Mouse (Mus musculus): ENCODE results near the gene Pepd. TPM values are rescaled to one million over a fixed set of nuclear protein-coding genes. Genes with fewer than 3 reads are reported as not detected.
A peak's percentile ranks its signal among the peaks of the same experiment; 100 is the strongest.

Gene Pepd
- polyA plus RNA-seq, 1 experiment = 4.7 TPM

DNA sequence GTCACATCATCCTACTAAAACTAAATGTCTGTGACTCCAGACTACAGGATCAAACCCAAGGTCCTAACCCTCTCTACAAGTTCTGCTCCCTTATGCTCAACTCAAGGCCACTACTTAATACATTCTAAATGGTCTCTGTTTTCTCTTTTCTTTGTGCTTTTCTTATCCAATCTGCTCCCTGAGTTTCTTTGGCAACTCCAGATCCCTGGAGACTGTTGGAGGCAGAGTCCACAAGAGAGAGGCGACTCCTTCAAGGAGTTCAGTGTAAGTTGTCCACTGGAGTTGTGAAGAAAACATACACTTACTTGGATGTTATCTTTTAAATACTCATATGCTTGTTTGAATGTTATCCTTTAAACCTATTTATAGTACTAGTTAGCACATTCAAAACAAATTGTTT lies 142.1 kb downstream of the Pepd start:
- TF ChIP-seq GATA1 (IDR thresholded peaks at IDR 0.05; ENCODE audit: low read length) = no peak
- no peak for TF ChIP-seq TAL1 (IDR thresholded peaks at IDR 0.05; ENCODE audit: low read length)
- Histone ChIP-seq H3K27me3 (ENCODE audit: control insufficient read depth) (no peaks in the 10 kb centered on the region), H3K4me1 (ENCODE audit: control insufficient read depth) (peaks cover 35% of the 10 kb centered on the region), H3K36me3 (ENCODE audit: control insufficient read depth) (peaks cover 44% of the 10 kb centered on the region), H3K4me3 (replicated peaks) (peak overlapping the region; percentile 100), H3K9me3 (ENCODE audit: control insufficient read depth, low read length) (no peaks in the 10 kb centered on the region)

GRCm38 (mm10) chr7:35054977-35055618 lies 142.9 kb downstream of the Pepd start:
- H3K36me3 ChIP-seq (ENCODE audit: control insufficient read depth) = peaks cover 36% of the 10 kb centered on the region

DNA sequence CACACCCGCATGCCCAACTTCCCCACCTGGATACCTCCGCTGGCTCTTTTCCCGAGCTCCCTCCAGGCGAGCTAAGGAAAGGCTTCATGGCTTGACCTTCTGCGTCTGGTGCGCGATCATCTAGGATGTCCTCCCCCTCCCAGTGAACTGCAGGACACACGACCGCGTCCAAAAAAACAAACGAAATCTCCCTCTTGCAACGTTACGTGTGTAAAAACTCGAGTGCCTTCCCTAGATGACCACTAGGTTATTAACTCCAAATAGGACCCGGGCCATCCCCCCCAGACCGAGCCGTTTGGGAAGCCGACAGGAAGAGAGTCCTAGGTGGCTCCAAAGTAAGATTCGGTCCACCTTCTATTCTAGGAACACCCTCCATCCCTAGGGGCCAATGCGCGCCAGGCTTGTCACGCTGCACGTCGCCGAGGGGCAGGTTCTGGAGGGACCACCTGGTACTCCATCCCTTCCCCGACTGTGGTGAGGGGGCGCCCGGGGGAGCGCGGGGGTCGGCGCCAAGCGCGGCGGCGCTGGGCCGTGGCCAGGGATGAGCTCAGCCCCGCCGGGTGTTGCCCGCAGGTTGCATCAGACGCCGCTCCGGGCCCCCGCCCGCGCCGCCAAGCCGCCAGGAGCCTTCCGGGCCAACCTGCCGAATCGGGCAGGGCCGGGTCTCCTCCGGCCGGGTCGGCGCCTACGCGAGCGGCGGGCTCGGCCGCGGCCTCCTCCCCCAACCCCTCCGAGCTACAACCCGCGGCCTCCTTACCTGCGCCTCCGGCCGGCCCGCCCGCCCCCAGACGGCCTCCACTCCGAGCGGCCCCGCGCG lies 143.6 kb downstream of the Pepd start:
- Histone ChIP-seq H3K27me3 (ENCODE audit: control insufficient read depth) (no peaks in the 10 kb centered on the region), H3K4me3 (replicated peaks) (peak overlapping the region; percentile 100), H3K4me1 (ENCODE audit: control insufficient read depth) (peaks cover 31% of the 10 kb centered on the region), H3K36me3 (ENCODE audit: control insufficient read depth) (peaks cover 29% of the 10 kb centered on the region), H3K9me3 (ENCODE audit: control insufficient read depth, low read length) (peaks cover 4% of the 10 kb centered on the region)
- no peak for TF ChIP-seq GATA1 (IDR thresholded peaks at IDR 0.05; ENCODE audit: low read length)
- no peak for TF ChIP-seq TAL1 (IDR thresholded peaks at IDR 0.05; ENCODE audit: low read length)

More at GRCm38 (mm10) chr7:35054977-35055618, 142.9 kb downstream of the Pepd start:
- Histone ChIP-seq H3K9me3 (ENCODE audit: control insufficient read depth, low read length) (peaks cover 4% of the 10 kb centered on the region), H3K27me3 (ENCODE audit: control insufficient read depth) (no peaks in the 10 kb centered on the region), H3K4me3 (replicated peaks) (peak overlapping the region; percentile 100), H3K4me1 (ENCODE audit: control insufficient read depth) (peaks cover 35% of the 10 kb centered on the region)
- no peak for TF ChIP-seq GATA1 (IDR thresholded peaks at IDR 0.05; ENCODE audit: low read length)
- TF ChIP-seq TAL1 (IDR thresholded peaks at IDR 0.05; ENCODE audit: low read length) = no peak

- no peak for TF ChIP-seq GATA1 (IDR thresholded peaks at IDR 0.05; ENCODE audit: low read length)
- no peak for TF ChIP-seq TAL1 (IDR thresholded peaks at IDR 0.05; ENCODE audit: low read length)
- no peaks in the 10 kb centered on the region for H3K27me3 ChIP-seq (ENCODE audit: control insufficient read depth)
- H3K36me3 ChIP-seq (ENCODE audit: control insufficient read depth) = peaks cover 23% of the 10 kb centered on the region
- H3K4me1 ChIP-seq (ENCODE audit: control insufficient read depth) = peaks cover 31% of the 10 kb centered on the region
- peaks cover 4% of the 10 kb centered on the region for H3K9me3 ChIP-seq (ENCODE audit: control insufficient read depth, low read length)
- H3K4me3 ChIP-seq (replicated peaks) = peak within 1 kb of the TSS; percentile 100
Measured at GRCm38 (mm10) chr7:35056436-35056864, 144.3 kb downstream of the Pepd start, which contains the start of gene Cebpg. TSS of gene Cebpg (minus strand) at chr7:35056573.

DNA sequence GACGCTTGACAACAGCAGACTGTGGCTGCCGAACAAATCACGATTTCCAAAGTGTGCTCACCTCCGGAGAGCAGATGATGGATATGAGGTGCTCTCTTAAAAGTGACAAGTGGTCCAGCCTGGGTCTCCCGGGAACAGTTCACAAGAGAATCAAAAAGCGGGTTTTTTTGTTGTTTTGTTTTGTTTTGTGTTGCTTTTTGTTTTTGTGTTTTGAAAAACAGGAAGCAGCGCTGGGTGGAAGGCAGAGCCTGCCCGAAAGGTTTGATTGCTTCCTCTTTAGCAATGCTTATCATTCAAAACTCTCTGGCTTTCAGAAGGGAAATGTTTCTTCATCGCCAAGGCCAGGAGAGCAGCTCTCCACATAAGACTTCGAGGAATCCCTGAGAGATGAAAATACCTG lies 144.8 kb downstream of the Pepd start:
- Histone ChIP-seq H3K27me3 (ENCODE audit: control insufficient read depth) (no peaks in the 10 kb centered on the region), H3K4me1 (ENCODE audit: control insufficient read depth) (peaks cover 31% of the 10 kb centered on the region), H3K36me3 (ENCODE audit: control insufficient read depth) (peaks cover 20% of the 10 kb centered on the region), H3K4me3 (replicated peaks) (peak overlapping the region; percentile 100), H3K9me3 (ENCODE audit: control insufficient read depth, low read length) (peaks cover 4% of the 10 kb centered on the region)
- TF ChIP-seq GATA1 (IDR thresholded peaks at IDR 0.05; ENCODE audit: low read length) (no peak), TAL1 (IDR thresholded peaks at IDR 0.05; ENCODE audit: low read length) (no peak)

- H3K36me3 ChIP-seq (ENCODE audit: control insufficient read depth) = peaks cover 18% of the 10 kb centered on the region
Measured at GRCm38 (mm10) chr7:35057569-35057968, 145.4 kb downstream of the Pepd start.

GRCm38 (mm10) chr7:35058329-35058728 lies 146.2 kb downstream of the Pepd start:
- Histone ChIP-seq H3K27me3 (ENCODE audit: control insufficient read depth) (no peaks in the 10 kb centered on the region), H3K4me1 (ENCODE audit: control insufficient read depth) (peaks cover 31% of the 10 kb centered on the region), H3K4me3 (replicated peaks) (no peak overlapping the region), H3K9me3 (ENCODE audit: control insufficient read depth, low read length) (peaks cover 4% of the 10 kb centered on the region), H3K36me3 (ENCODE audit: control insufficient read depth) (peaks cover 11% of the 10 kb centered on the region)
- no peak for TF ChIP-seq TAL1 (IDR thresholded peaks at IDR 0.05; ENCODE audit: low read length)
- TF ChIP-seq GATA1 (IDR thresholded peaks at IDR 0.05; ENCODE audit: low read length) = no peak

More at GRCm38 (mm10) chr7:35057569-35057968, 145.4 kb downstream of the Pepd start:
- H3K27me3 ChIP-seq (ENCODE audit: control insufficient read depth) = no peaks in the 10 kb centered on the region
- peaks cover 31% of the 10 kb centered on the region for H3K4me1 ChIP-seq (ENCODE audit: control insufficient read depth)
- H3K4me3 ChIP-seq (replicated peaks) = peak overlapping the region; percentile 100
- no peak for TF ChIP-seq GATA1 (IDR thresholded peaks at IDR 0.05; ENCODE audit: low read length)
- no peak for TF ChIP-seq TAL1 (IDR thresholded peaks at IDR 0.05; ENCODE audit: low read length)
- H3K9me3 ChIP-seq (ENCODE audit: control insufficient read depth, low read length) = peaks cover 4% of the 10 kb centered on the region

- Histone ChIP-seq H3K27me3 (ENCODE audit: control insufficient read depth) (no peaks in the 10 kb centered on the region), H3K9me3 (ENCODE audit: control insufficient read depth, low read length) (peaks cover 4% of the 10 kb centered on the region), H3K4me3 (replicated peaks) (no peak overlapping the region), H3K4me1 (ENCODE audit: control insufficient read depth) (peaks cover 24% of the 10 kb centered on the region), H3K36me3 (ENCODE audit: control insufficient read depth) (peaks cover 3% of the 10 kb centered on the region)
- TF ChIP-seq TAL1 (IDR thresholded peaks at IDR 0.05; ENCODE audit: low read length) = no peak
Measured at GRCm38 (mm10) chr7:35059467-35059866, 147.3 kb downstream of the Pepd start.
